Mouse (Mus musculus) layer of hippocampus, adult 6 months (tissue): ENCODE results near the gene Msantd2. TPM values are rescaled to one million over a fixed set of nuclear protein-coding genes. Genes with fewer than 3 reads are reported as not detected.

ENCODE experiments used
- long read RNA-seq, 2 experiments: library from polyadenylated mRNA; unstranded; transcript quantifications; one replicate each; pipeline ENCODE4 v2.0.0; 2019 to 2020
- polyA plus RNA-seq: library from polyadenylated mRNA; unstranded; fragments of <200 nt; fragmentation: Nextera tagmentation; gene quantifications from 2 replicates; pipeline ENCODE4 v1.2.3, GENCODE M21; 2021

Msantd2 gene
- polyA plus RNA-seq, result 1.7 and 2.8 TPM in 2 replicates
- long read RNA-seq, experiment 1, partial matches to known transcripts, result 1 of 5 reads
- long read RNA-seq, experiment 1, other reads (novel, unspliced or antisense), result 0 of 5 reads
- long read RNA-seq, experiment 2, partial matches to known transcripts, result 0 of 9 reads
- long read RNA-seq, experiment 2, other reads (novel, unspliced or antisense), result 6 of 9 reads

DNA sequence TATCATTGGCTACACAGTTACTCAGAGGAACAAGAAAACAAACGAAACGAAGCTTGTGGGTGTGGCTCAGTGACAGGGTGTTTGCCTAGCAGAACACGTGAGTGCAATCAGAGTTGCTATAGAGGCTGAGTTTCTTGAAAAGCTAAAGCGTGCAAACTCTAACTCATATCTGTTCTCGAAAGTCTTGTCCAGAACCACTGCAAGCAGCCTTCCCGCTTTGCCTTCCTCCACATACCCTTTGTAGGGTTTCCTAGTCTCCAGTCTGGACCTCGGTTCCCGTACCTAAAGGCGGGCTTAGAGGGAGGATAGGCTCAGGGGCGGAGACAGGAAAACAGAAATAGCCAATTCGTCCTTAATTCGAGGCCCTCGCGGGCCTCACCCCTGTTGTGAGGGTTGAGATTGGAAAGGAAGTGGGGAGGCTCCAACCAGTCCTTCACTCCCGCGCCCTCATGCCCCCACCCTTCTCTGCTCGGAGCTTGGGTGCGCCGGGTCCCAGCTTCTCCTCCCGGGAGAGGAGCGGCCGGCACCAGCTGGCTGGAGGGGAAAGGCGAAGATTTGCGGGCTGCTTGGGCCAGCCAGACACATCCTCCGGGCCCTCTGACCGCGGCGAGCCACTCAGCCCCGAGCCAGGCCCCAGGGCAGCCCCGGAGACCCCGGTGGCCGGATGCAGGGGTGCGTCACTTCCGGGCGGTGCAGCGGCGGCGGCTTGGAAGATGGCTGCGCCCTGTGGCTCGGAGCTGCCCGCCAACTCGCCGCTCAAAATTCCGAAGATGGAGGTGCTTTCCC lies at the start of gene Msantd2:
Gene Msantd2 (plus strand): TSS at position 709 of the 786 bp plus-strand sequence.

DNA sequence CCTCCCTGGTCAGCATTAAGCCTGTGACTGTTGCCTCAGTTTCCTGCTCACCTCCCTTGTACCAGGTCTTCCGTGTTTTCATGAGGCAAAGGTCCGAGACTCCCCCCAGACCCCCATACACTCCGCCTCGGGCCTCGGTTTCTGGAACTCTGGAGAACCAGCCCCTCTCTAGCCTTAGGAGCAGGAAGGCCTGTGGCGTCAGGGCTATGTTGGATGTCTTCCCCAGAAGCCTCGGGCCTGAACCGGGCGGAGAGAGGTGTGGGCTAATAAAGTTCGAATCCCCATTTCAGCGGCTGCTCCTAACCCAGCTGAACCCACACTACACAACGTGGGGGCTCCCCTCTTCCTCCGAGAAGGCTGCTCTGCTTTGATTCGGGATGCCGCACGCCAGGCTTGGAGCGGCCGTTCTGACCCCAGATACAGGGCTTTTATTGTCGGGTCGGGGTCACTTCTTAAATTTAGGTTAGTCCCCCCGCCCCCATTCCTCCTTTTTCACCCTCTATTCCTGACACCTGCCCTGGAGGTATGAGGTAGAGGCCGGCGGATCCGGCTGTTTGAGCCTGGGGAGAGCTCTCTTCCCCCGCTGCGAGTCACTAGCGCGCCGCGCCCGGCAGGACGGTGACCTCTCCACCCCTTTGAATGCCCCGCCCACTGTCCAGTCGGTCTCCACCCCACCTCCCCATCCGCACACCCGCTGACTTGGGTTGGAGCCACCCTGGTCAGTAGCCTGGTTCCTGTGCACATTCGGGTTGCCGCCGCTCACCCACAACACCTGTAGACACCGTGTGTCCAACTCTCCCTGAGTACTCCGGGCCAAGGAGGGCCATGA lies 38.5 kb downstream of the Msantd2 start, which contains the start of gene Esam:
Gene Esam (plus strand): TSS at position 683 of the 829 bp plus-strand sequence.

DNA sequence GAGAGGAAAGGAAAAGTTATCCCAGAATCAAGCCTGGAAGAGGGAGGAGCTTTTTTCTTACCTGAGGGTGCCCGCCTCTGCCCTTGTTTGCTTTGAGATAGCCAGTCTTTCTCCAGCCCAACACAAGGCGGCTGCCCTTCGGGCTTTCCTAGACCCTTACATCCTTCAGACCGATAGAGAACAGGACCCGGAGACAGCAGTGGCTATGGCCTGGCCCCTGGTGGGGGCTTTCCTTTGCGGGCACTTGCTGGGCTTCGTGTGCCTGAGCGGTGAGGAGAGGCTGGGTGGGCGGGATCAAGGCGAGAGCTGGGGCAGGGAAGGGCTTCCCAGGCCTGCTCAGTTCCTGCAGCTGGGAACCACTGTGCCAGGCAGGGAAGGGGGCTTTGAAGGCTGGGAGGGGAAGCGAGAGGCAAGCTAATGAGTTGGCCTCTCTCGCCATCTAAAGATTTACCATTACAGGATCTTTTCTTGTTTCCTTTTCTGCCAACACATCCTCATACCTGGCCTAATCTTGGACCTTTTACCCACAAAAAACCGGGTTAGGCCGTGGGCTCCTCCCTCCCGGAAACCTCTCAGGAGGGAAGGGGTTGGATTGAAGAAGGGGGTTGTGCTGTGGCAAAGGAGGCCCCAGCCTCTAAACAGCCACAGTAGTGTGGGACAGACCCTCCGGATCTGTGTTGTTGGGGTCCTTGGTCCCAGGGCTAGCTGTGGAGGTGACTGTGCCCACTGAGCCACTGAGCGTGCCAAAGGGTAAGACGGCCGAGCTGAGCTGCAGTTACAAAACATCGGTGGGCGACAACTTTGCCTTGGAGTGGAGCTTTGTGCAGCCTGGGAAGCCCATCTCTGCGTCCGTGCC lies 50.3 kb downstream of the Msantd2 start, which contains the start of gene Vsig2:
Gene Vsig2 (plus strand): TSS at position 86 of the 856 bp plus-strand sequence.

GRCm38 (mm10) chr9:37552536-37553293 lies 63.6 kb downstream of the Msantd2 start, which contains the start of gene Nrgn:
Nrgn (minus strand) TSS chr9:37552904.

GRCm38 (mm10) chr9:37554838-37555748 lies 66.0 kb downstream of the Msantd2 start, which contains the start of gene Siae:
Siae (plus strand) TSS chr9:37555698.

Other genes starting within 250 kb of the Msantd2 start
- gene Slc37a2, start 233.6 kb upstream of the Msantd2 start, polyA plus RNA-seq, result 0.89 and 4.8 TPM in 2 replicates
- gene Ccdc15, start 140.9 kb upstream of the Msantd2 start, polyA plus RNA-seq, result 1.0 and 1.3 TPM in 2 replicates
- gene Hepacam, start 122.0 kb upstream of the Msantd2 start, polyA plus RNA-seq, result 62.2 and 76.4 TPM in 2 replicates
- gene Robo4, start 87.4 kb upstream of the Msantd2 start, polyA plus RNA-seq, result 0.94 and 1.8 TPM in 2 replicates
- 0.30 and 0.49 TPM in 2 replicates for gene Robo3, start 56.1 kb upstream of the Msantd2 start, polyA plus RNA-seq
- 17.9 and 24.5 TPM in 2 replicates for gene Esam, start 38.8 kb downstream of the Msantd2 start, polyA plus RNA-seq
- gene Vsig2, start 49.9 kb downstream of the Msantd2 start, polyA plus RNA-seq, result 1.1 and 1.3 TPM in 2 replicates
- 108 and 127 TPM in 2 replicates for gene Nrgn, start 63.6 kb downstream of the Msantd2 start, polyA plus RNA-seq
- gene Siae, start 66.4 kb downstream of the Msantd2 start, polyA plus RNA-seq, result 13.2 and 14.7 TPM in 2 replicates
- gene Spa17, start 124.4 kb downstream of the Msantd2 start, polyA plus RNA-seq, result 8.1 and 9.8 TPM in 2 replicates
- gene Tbrg1, start 168.0 kb downstream of the Msantd2 start, polyA plus RNA-seq, result 69.4 and 73.3 TPM in 2 replicates
- gene Panx3, start 179.9 kb downstream of the Msantd2 start, polyA plus RNA-seq, result not detected in 2 replicates
- not detected in 2 replicates for gene Olfr160, start 226.9 kb downstream of the Msantd2 start, polyA plus RNA-seq